30 mouse cellular contexts compared by ENCODE assay signal in the genomic region with DNA sequence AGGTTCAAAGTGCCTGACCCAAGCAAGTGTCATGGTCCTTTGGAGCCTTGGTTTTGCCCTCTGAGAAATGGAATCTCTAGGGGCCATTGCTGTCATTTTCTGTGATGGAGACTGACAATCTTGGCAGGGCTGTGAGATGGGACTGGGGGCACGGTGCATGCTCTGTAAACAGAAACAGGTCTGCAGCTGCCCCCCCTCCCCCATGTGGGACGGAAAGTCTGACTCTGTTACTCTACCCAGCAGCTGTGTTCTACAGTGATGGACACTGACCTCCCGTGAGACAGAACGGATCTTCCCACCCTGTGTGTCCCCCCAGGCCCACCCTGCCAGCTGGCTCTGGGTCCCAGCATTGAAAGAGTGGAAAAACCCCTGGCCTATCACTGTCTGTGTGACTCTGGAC. TPM values are rescaled to one million over a fixed set of nuclear protein-coding genes. Genes with fewer than 3 reads are reported as not detected.
DNase-seq lines count a peak whose midpoint lies in the region; TF ChIP-seq lines count a peak whose summit lies in the region.
"Had no signal": no experiment of that assay in that cellular context is flagged by ENCODE, and none has a peak within 500 bp of the region (broad histone marks: within the 10 kb centered on the region; RNA-seq: fewer than 3 reads in every experiment).

No protein-coding gene starts in this region.

- H3K36me3 ChIP-seq in splenic B cell, adult 2 months (ENCODE audit: control insufficient read depth, insufficient read depth, low read length, poor library complexity, severe bottlenecking), result no peaks in the 10 kb centered on the region; the same call in 1 of the 2 replicates
- H3K36me3 ChIP-seq: embryonic facial prominence, embryonic 15.5 days; heart, embryonic 12.5 days; heart, embryonic 15.5 days; hindbrain, embryonic 10.5 days had no signal

- 0 out of 2 replicates have a peak overlapping the region, but pooled peaks have one; percentile 14 for H3K27ac ChIP-seq in layer of hippocampus, adult 2 months
- H3K27ac ChIP-seq in bone marrow, adult 2 months (ENCODE audit: control insufficient read depth, insufficient read depth, low read depth, low read length, poor library complexity), result peak overlapping the region; percentile 71
- H3K27ac ChIP-seq: embryonic facial prominence, embryonic 15.5 days; heart, embryonic 15.5 days; hindbrain, embryonic 10.5 days; hindbrain, embryonic 13.5 days had no signal

- no peak for TF ChIP-seq CTCF in layer of hippocampus, adult 2 months (conservative IDR thresholded peaks at IDR 0.05)
- no peak for TF ChIP-seq CTCF in bone marrow, adult 2 months (IDR thresholded peaks at IDR 0.05; ENCODE audit: control insufficient read depth, insufficient read depth, low read length)

- no peak for TF ChIP-seq POLR2A in bone marrow, adult 2 months (IDR thresholded peaks at IDR 0.05; ENCODE audit: borderline replicate concordance, control insufficient read depth, low read depth, low read length)

- H3K4me1 ChIP-seq in bone marrow, adult 2 months (ENCODE audit: control insufficient read depth, insufficient read depth, low read length), result peaks cover 4% of the 10 kb centered on the region

- no peaks in the 10 kb centered on the region for H3K27me3 ChIP-seq in splenic B cell, adult 2 months (ENCODE audit: control insufficient read depth, insufficient read depth, low read length, poor library complexity, severe bottlenecking)

- H3K4me3 ChIP-seq in layer of hippocampus, adult 2 months, result no peak overlapping the region
- H3K4me3 ChIP-seq in bone marrow, adult 2 months (replicated peaks; ENCODE audit: control insufficient read depth, low read depth, low read length), result no peak overlapping the region
- H3K4me3 ChIP-seq: embryonic facial prominence, embryonic 15.5 days; heart, embryonic 12.5 days; heart, embryonic 15.5 days; hindbrain, embryonic 10.5 days; hindbrain, embryonic 13.5 days had no signal

- 70% methylated on average over 4 of the region's 4 CpGs for WGBS in bone marrow, adult 2 months

- DNase-seq in layer of hippocampus, adult 2 months (ENCODE audit: low spot score in 2 of 2), result no peak
- no peak for DNase-seq in layer of hippocampus, adult 11-12 months (ENCODE audit: low spot score)
- DNase-seq in spleen, adult 18-20 months, result peak; percentile 34 to 36
- no peak for DNase-seq in spleen, postnatal 14 days (ENCODE audit: low spot score in 2 of 2)
- DNase-seq in splenic B cell, adult 2 months (ENCODE audit: low read depth, low spot score), result peak; percentile 67
- no peak for DNase-seq in urinary bladder, postnatal 14 days (ENCODE audit: low spot score)
- DNase-seq: adrenal gland, adult 8-10 months; adrenal gland, postnatal 25 days; cerebellum, adult 2 months; cerebellum, adult 9-11 months; cerebellum, postnatal 36 days; embryo, embryonic 11 days; forebrain, postnatal 0 days; gastrocnemius, postnatal 25 days; heart, adult 18-20 months; heart, postnatal 10 days; heart, postnatal 36 days had no signal

RNA-seq across cellular contexts. Expression of a gene that starts 21.3 kb away (rescaled TPM):
- total RNA-seq in layer of hippocampus, adult 2 months (2021), result 10 to 100 TPM; 70.9 to 73.9 TPM
- 2.7 and 3.6 TPM in 2 replicates for polyA plus RNA-seq in bone marrow, adult 2 months (2011; ENCODE audit: insufficient read depth, insufficient read length, low replicate concordance, missing spikeins)
- polyA plus RNA-seq: C2C12 had no signal

RNA-seq across cellular contexts. Expression of a gene that starts 41.8 kb away (rescaled TPM):
- total RNA-seq in layer of hippocampus, adult 2 months (2021), result 10 to 100 TPM; 91.9 to 96.6 TPM
- polyA plus RNA-seq in bone marrow, adult 2 months (2011; ENCODE audit: insufficient read depth, insufficient read length, low replicate concordance, missing spikeins), result 1.6 and 4.6 TPM in 2 replicates
- total RNA-seq: gastrocnemius, adult 8-10 months; gastrocnemius, postnatal 25 days; heart, postnatal 36 days had no signal
- polyA plus RNA-seq: C2C12; forebrain, embryonic 11.5 days; heart, embryonic 12.5 days had no signal

RNA-seq across cellular contexts. Expression of a gene that starts 56.4 kb away (rescaled TPM):
- total RNA-seq in layer of hippocampus, adult 2 months (2021), result under 1 TPM in 1 of 2 experiments, not detected in 1; 0.39 TPM
- not detected in 2 replicates for polyA plus RNA-seq in bone marrow, adult 2 months (2011; ENCODE audit: insufficient read depth, insufficient read length, low replicate concordance, missing spikeins)
- total RNA-seq: ES-E14; gastrocnemius, adult 8-10 months; gastrocnemius, postnatal 25 days; heart, adult 18-20 months; heart, postnatal 10 days; heart, postnatal 36 days had no signal
- polyA plus RNA-seq: activated CD4-positive, CD25-positive, alpha-beta regulatory T cell, adult 4 months; C2C12; CD4-positive, CD25-positive, alpha-beta regulatory T cell, adult 4 months; embryonic facial prominence, embryonic 11.5 days; forebrain, embryonic 11.5 days; heart, embryonic 12.5 days; heart, embryonic 15.5 days had no signal

RNA-seq across cellular contexts. Expression of a gene that starts 59.2 kb away (rescaled TPM):
- total RNA-seq in layer of hippocampus, adult 2 months (2021), result not detected
- polyA plus RNA-seq in bone marrow, adult 2 months (2011; ENCODE audit: insufficient read depth, insufficient read length, low replicate concordance, missing spikeins), result 12.2 and 25.1 TPM in 2 replicates
- polyA plus RNA-seq: C2C12 had no signal

Comparison
In these comparisons a context has a peak if more than half of its experiments do, and no peak if none do; other contexts are left out.
1. DNase-seq: peak in spleen, adult 18-20 months (2 of 2) and splenic B cell, adult 2 months (single experiment); none in layer of hippocampus, adult 2 months (0 of 2), layer of hippocampus, adult 11-12 months (single experiment), spleen, postnatal 14 days (0 of 2) and urinary bladder, postnatal 14 days (single experiment).